ENCODE assay signal across 13 mouse cellular contexts in genomic region chr3:136230602-136231151, GRCm38 (mm10).
"Had no signal": no experiment of that assay in that cellular context is flagged by ENCODE, and none has a peak within 500 bp of the region (broad histone marks: within the 10 kb centered on the region; RNA-seq: fewer than 3 reads in every experiment).

No protein-coding gene starts in this region.

- H3K4me1 ChIP-seq: kidney, embryonic 15.5 days; limb, embryonic 15.5 days; megakaryocyte, embryonic 14.5 days had no signal

- H3K27ac ChIP-seq: kidney, embryonic 15.5 days; limb, embryonic 15.5 days; liver, embryonic 14.5 days; stomach, postnatal 0 days had no signal

- H3K9me3 ChIP-seq: kidney, embryonic 15.5 days; limb, embryonic 15.5 days; megakaryocyte, embryonic 14.5 days had no signal

- H3K4me2 ChIP-seq: kidney, embryonic 15.5 days; limb, embryonic 15.5 days; midbrain, embryonic 11.5 days had no signal

- DNase-seq: kidney, adult 2 months; kidney, postnatal 14 days; lung, adult 18-20 months; right cerebral cortex, adult 18-20 months; right cerebral cortex, postnatal 25 days; thymus, postnatal 4 days had no signal

- H3K4me3 ChIP-seq: kidney, embryonic 15.5 days; limb, embryonic 15.5 days; megakaryocyte, embryonic 14.5 days had no signal

- H3K36me3 ChIP-seq: kidney, embryonic 15.5 days; limb, embryonic 15.5 days had no signal

- H3K27me3 ChIP-seq: kidney, embryonic 15.5 days; limb, embryonic 15.5 days; megakaryocyte, embryonic 14.5 days had no signal

- H3K9ac ChIP-seq: kidney, embryonic 15.5 days; limb, embryonic 15.5 days; liver, embryonic 14.5 days had no signal

- ATAC-seq: midbrain, embryonic 16.5 days had no signal
